Mouse (Mus musculus) stomach, postnatal 0 days (tissue): ENCODE measurements around the gene Sntg2. TPM values are rescaled to one million over a fixed set of nuclear protein-coding genes. Genes with fewer than 3 reads are reported as not detected.

Experiments
- ATAC-seq: fragments of 200-750 bp; cut with Nextera tagmentation; 2 replicates; pipeline ENCODE4 v1.8.0; 2017; ENCODE audit not compliant: low FRiP score, low TSS enrichment
- DNase-seq: peaks from one replicate; pipeline ENCODE4 v3.0.0-alpha.2; 2016; ENCODE audit warnings: low spot score
- H3K27ac ChIP-seq: fragments of 300-500 bp; sonication (generic); replicated peaks from 2 replicates; pipeline ENCODE4 v1.5.1; 2014; ENCODE audit warnings: mild to moderate bottlenecking, control low read depth
- H3K27me3 ChIP-seq: fragments of 300-500 bp; sonication (generic); 2 replicates; pipeline ENCODE4 v1.6.1; 2014; ENCODE audit warnings: low read length; ENCODE audit not compliant: control insufficient read depth, insufficient read depth
- H3K36me3 ChIP-seq: fragments of 300-500 bp; sonication (generic); 2 replicates; pipeline ENCODE4 v1.6.1; 2014; ENCODE audit warnings: low read length, mixed read lengths; ENCODE audit not compliant: control insufficient read depth, insufficient read depth
- H3K4me1 ChIP-seq: fragments of 300-500 bp; sonication (generic); replicated peaks from 2 replicates; pipeline ENCODE4 v1.6.1; 2014; ENCODE audit warnings: antibody characterized with exemption; ENCODE audit not compliant: control insufficient read depth, insufficient read depth
- H3K4me2 ChIP-seq: fragments of 300-500 bp; sonication (generic); replicated peaks from 2 replicates; pipeline ENCODE4 v1.6.1; 2014; ENCODE audit warnings: low read depth, mild to moderate bottlenecking, control low read depth, moderate library complexity
- H3K4me3 ChIP-seq: fragments of 300-500 bp; sonication (generic); 2 replicates; pipeline ENCODE4 v1.5.1; 2014; ENCODE audit warnings: low read depth, low read length, control low read depth
- H3K9ac ChIP-seq: fragments of 300-500 bp; sonication (generic); 2 replicates; pipeline ENCODE4 v1.6.1; 2014; ENCODE audit warnings: mild to moderate bottlenecking, low read length, control low read depth, mixed read lengths
- H3K9me3 ChIP-seq: fragments of 300-500 bp; sonication (generic); 2 replicates; pipeline ENCODE4 v1.6.1; 2016; ENCODE audit warnings: low read length; ENCODE audit not compliant: control insufficient read depth
- CTCF ChIP-seq: IDR thresholded peaks from 2 replicates; pipeline ENCODE4 v1.5.1; 2016; ENCODE audit warnings: antibody characterized with exemption, low read depth, mild to moderate bottlenecking, moderate library complexity
- EP300 ChIP-seq: optimal IDR thresholded peaks from 2 replicates; pipeline ENCODE3; 2016; ENCODE audit warnings: antibody characterized with exemption
- WGBS: fragments of 180-500 bp; shearing (Covaris S2); extraction: QIAGEN DNeasy Blood & Tissue Kit; methylation state at CpG from one replicate; pipeline ENCODE4 v1.1.7; 2014; 5-methylcytosine and 5-hydroxymethylcytosine counted together
- polyA plus RNA-seq: library from polyadenylated mRNA; unstranded; fragments of >200 nt; fragmentation: Nextera tagmentation; extraction: Ambion mirVana; gene quantifications from 2 replicates; pipeline ENCODE4 v1.2.1, GENCODE M21; 2015

Gene Sntg2
- polyA plus RNA-seq, 1 experiment from 2014 or later: 31.5 TPM

- TF ChIP-seq CTCF: no peak
- no peak for TF ChIP-seq EP300
Observed at GRCm38 (mm10) chr12:30313021-30313420, 60.2 kb downstream of the Sntg2 start.

GRCm38 (mm10) chr12:30308197-30308939 is 64.8 kb downstream of the Sntg2 start:
- no peak for TF ChIP-seq EP300
- TF ChIP-seq CTCF: no peak
- Histone ChIP-seq H3K27ac (no peak overlapping the region), H3K9ac (no peak overlapping the region), H3K36me3 (no peaks in the 10 kb centered on the region), H3K4me1 (no peaks in the 10 kb centered on the region; the same call in 1 of the 2 replicates), H3K9me3 (no peaks in the 10 kb centered on the region), H3K27me3 (no peaks in the 10 kb centered on the region), H3K4me2 (no peak overlapping the region), H3K4me3 (no peak overlapping the region)
- DNase-seq (no peak), ATAC-seq (no peak)
- WGBS: 41% methylated on average over 5 of the region's 5 CpGs

More at GRCm38 (mm10) chr12:30313021-30313420, 60.2 kb downstream of the Sntg2 start:
- no peak overlapping the region for H3K27ac ChIP-seq
- no peaks in the 10 kb centered on the region for H3K27me3 ChIP-seq
- DNase-seq (no peak), ATAC-seq (no peak)
- no peak overlapping the region for H3K9ac ChIP-seq
- H3K4me3 ChIP-seq: no peak overlapping the region
- no peaks in the 10 kb centered on the region; the same call in 1 of the 2 replicates for H3K4me1 ChIP-seq
- no peaks in the 10 kb centered on the region for H3K36me3 ChIP-seq
- H3K4me2 ChIP-seq: no peak overlapping the region
- no peaks in the 10 kb centered on the region for H3K9me3 ChIP-seq

- Histone ChIP-seq H3K27ac (no peak overlapping the region), H3K9me3 (no peaks in the 10 kb centered on the region), H3K4me2 (no peak overlapping the region), H3K27me3 (no peaks in the 10 kb centered on the region), H3K4me1 (0 out of 2 replicates have a peak, but pooled peaks cover 2% of the 10 kb centered on the region), H3K9ac (no peak overlapping the region), H3K36me3 (no peaks in the 10 kb centered on the region), H3K4me3 (no peak overlapping the region)
- ATAC-seq (no peak), DNase-seq (no peak)
- WGBS: 66% methylated on average over 13 of the region's 13 CpGs
- TF ChIP-seq EP300: no peak
- TF ChIP-seq CTCF: no peak
Observed at GRCm38 (mm10) chr12:30292724-30293560, 80.2 kb downstream of the Sntg2 start.

GRCm38 (mm10) chr12:30286888-30287573 is 86.1 kb downstream of the Sntg2 start:
- DNase-seq (no peak), ATAC-seq (no peak)
- H3K27ac ChIP-seq: no peak overlapping the region
- no peaks in the 10 kb centered on the region for H3K27me3 ChIP-seq
- no peak overlapping the region for H3K4me3 ChIP-seq
- TF ChIP-seq EP300 (no peak), CTCF (no peak)
- WGBS: 46% methylated on average over 5 of the region's 5 CpGs
- H3K9me3 ChIP-seq: no peaks in the 10 kb centered on the region
- H3K4me2 ChIP-seq: no peak overlapping the region
- no peaks in the 10 kb centered on the region for H3K4me1 ChIP-seq
- no peaks in the 10 kb centered on the region; the same call in 1 of the 2 replicates for H3K36me3 ChIP-seq
- H3K9ac ChIP-seq: no peak overlapping the region

GRCm38 (mm10) chr12:30283741-30284140 is 89.4 kb downstream of the Sntg2 start:
- 66% methylated on average over 4 of the region's 4 CpGs for WGBS
- no peak for TF ChIP-seq CTCF
- H3K27ac ChIP-seq: no peak overlapping the region
- no peaks in the 10 kb centered on the region for H3K4me1 ChIP-seq
- H3K9me3 ChIP-seq: no peaks in the 10 kb centered on the region
- H3K9ac ChIP-seq: no peak overlapping the region
- H3K4me2 ChIP-seq: no peak overlapping the region
- ATAC-seq (no peak), DNase-seq (no peak)
- H3K4me3 ChIP-seq: no peak overlapping the region
- H3K36me3 ChIP-seq: no peaks in the 10 kb centered on the region; the same call in 1 of the 2 replicates
- H3K27me3 ChIP-seq: no peaks in the 10 kb centered on the region
